Mouse (Mus musculus): ENCODE measurements at regions not wholly inside any gene's neighbourhood (a gene's known extent, or its start where the extent isn't known, plus 50 kb on each side); places are given as distances from the start of the nearest gene placed in this dataset.

DNA sequence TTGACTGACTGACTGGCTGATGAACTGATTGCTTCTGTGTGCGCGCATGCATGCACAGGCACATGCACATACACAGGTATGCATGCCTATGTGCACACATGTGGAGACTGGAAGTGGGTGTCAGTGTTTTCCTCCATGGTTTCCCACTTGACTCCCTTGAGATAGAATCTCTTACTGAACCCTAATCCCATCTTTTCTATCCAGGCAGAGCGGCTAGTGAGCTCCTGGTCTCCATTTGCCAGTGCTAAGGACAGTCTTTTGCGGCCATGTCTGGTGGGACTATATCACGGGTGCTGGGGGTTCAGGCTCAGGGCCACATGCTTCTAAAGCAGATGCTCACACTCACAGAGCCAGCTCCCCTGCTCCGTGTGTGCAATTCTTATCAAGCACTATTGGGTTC lies 133.0 kb upstream of the Bcl6 start:
- no peak for TF ChIP-seq EP300 (IDR thresholded peaks at IDR 0.05; ENCODE audit: low read depth)
- TF ChIP-seq CTCF (IDR thresholded peaks at IDR 0.05; ENCODE audit: low read depth) = no peak

Measured in heart, postnatal 0 days (tissue).